In genomic region chr5:133645696-133646195, GRCm38 (mm10) we compare ENCODE assay signal across 25 mouse cellular contexts.
"Had no signal": no experiment of that assay in that cellular context is flagged by ENCODE, and none has a peak within 500 bp of the region (broad histone marks: within the 10 kb centered on the region; RNA-seq: fewer than 3 reads in every experiment).

No protein-coding gene starts in this region.

- H3K4me2 ChIP-seq: heart, embryonic 12.5 days; hindbrain, embryonic 12.5 days; hindbrain, embryonic 14.5 days; intestine, embryonic 15.5 days; limb, embryonic 13.5 days; limb, embryonic 15.5 days had no signal

- H3K4me1 ChIP-seq: heart, embryonic 10.5 days; heart, embryonic 12.5 days; intestine, embryonic 15.5 days; limb, embryonic 13.5 days; limb, embryonic 15.5 days had no signal

- ATAC-seq: hindbrain, embryonic 16.5 days; inflammation-experienced regulatory T-cells, adult 6 months; intestine, embryonic 15.5 days; intestine, postnatal 0 days had no signal

- H3K27ac ChIP-seq: gastrocnemius, adult 2 months; heart, embryonic 10.5 days; hindbrain, embryonic 10.5 days; hindbrain, embryonic 12.5 days; hindbrain, embryonic 14.5 days; intestine, embryonic 15.5 days; layer of hippocampus, adult 2 months; left cerebral cortex, adult 2 months; limb, embryonic 13.5 days; limb, embryonic 15.5 days had no signal

- H3K9me3 ChIP-seq: heart, embryonic 10.5 days; heart, embryonic 12.5 days; intestine, embryonic 15.5 days; limb, embryonic 15.5 days had no signal

- H3K4me3 ChIP-seq: gastrocnemius, adult 2 months; heart, embryonic 10.5 days; heart, embryonic 12.5 days; hindbrain, embryonic 10.5 days; hindbrain, embryonic 12.5 days; intestine, embryonic 15.5 days; layer of hippocampus, adult 2 months; left cerebral cortex, adult 2 months; limb, embryonic 13.5 days; limb, embryonic 15.5 days had no signal

- H3K27me3 ChIP-seq: heart, embryonic 12.5 days; hindbrain, embryonic 12.5 days; intestine, embryonic 15.5 days; limb, embryonic 13.5 days; limb, embryonic 15.5 days had no signal

- DNase-seq: gastrocnemius, adult 2 months; gastrocnemius, postnatal 10 days; gastrocnemius, postnatal 25 days; heart, adult 18-20 months; heart, postnatal 10 days; heart, postnatal 4 days; kidney, adult 18-20 months; kidney, adult 8-10 months; kidney, postnatal 10 days; kidney, postnatal 25 days; kidney, postnatal 4 days; left cerebral cortex, postnatal 4 days had no signal

- H3K9ac ChIP-seq: heart, embryonic 12.5 days; hindbrain, embryonic 12.5 days; hindbrain, embryonic 14.5 days; intestine, embryonic 15.5 days; limb, embryonic 13.5 days; limb, embryonic 15.5 days had no signal

- H3K36me3 ChIP-seq: heart, embryonic 10.5 days; heart, embryonic 12.5 days; hindbrain, embryonic 10.5 days; hindbrain, embryonic 12.5 days; intestine, embryonic 15.5 days; limb, embryonic 13.5 days; limb, embryonic 15.5 days had no signal
